ENCODE assay signal across 10 mouse cellular contexts in genomic region chr9:103234565-103235165, GRCm38 (mm10). TPM values are rescaled to one million over a fixed set of nuclear protein-coding genes. Genes with fewer than 3 reads are reported as not detected.
DNase-seq lines count a peak whose midpoint lies in the region; ATAC-seq lines count a peak whose summit lies in the region.
"Had no signal": no experiment of that assay in that cellular context is flagged by ENCODE, and none has a peak within 500 bp of the region (broad histone marks: within the 10 kb centered on the region; RNA-seq: fewer than 3 reads in every experiment).

No protein-coding gene starts in this region.

- H3K4me1 ChIP-seq in liver, embryonic 13.5 days (replicated peaks): peaks cover 36% of the 10 kb centered on the region
- peaks cover 3% of the 10 kb centered on the region; the same call in 1 of the 2 replicates for H3K4me1 ChIP-seq in stomach, embryonic 15.5 days

- intact Hi-C loops in left cerebral cortex, postnatal 14 days (cut with DNase I): no loop called here
- intact Hi-C loops in heart, postnatal 36 days (cut with DNase I): no loop called here

- H3K36me3 ChIP-seq in liver, embryonic 13.5 days: no peaks in the 10 kb centered on the region
- H3K36me3 ChIP-seq in stomach, embryonic 15.5 days: no peaks in the 10 kb centered on the region

- peak overlapping the region; percentile 76 for H3K27ac ChIP-seq in liver, embryonic 13.5 days
- H3K27ac ChIP-seq in stomach, embryonic 15.5 days: peak overlapping the region; percentile 31; the same call in 1 of the 2 replicates

- peak; percentile 16 for DNase-seq in left cerebral cortex, adult 11 months (ENCODE audit: low spot score)
- no peak for DNase-seq in left cerebral cortex, postnatal 14 days (ENCODE audit: low spot score in 2 of 2)
- DNase-seq in liver, embryonic 13.5 days: no peak
- DNase-seq in heart, postnatal 36 days: no peak
- no peak for DNase-seq in gastrocnemius, postnatal 4 days (ENCODE audit: low spot score in 2 of 2)
- DNase-seq in thymus, adult 18-20 months: no peak

- H3K4me2 ChIP-seq in liver, embryonic 13.5 days: no peak overlapping the region
- H3K4me2 ChIP-seq in stomach, embryonic 15.5 days: no peak overlapping the region

- no peak overlapping the region for H3K4me3 ChIP-seq in liver, embryonic 13.5 days (replicated peaks)
- H3K4me3 ChIP-seq in stomach, embryonic 15.5 days (replicated peaks): no peak overlapping the region

- no peak overlapping the region for H3K9ac ChIP-seq in liver, embryonic 13.5 days
- H3K9ac ChIP-seq in stomach, embryonic 15.5 days: no peak overlapping the region

- peaks cover 5% of the 10 kb centered on the region; the same call in 1 of the 2 replicates for H3K27me3 ChIP-seq in liver, embryonic 13.5 days
- H3K27me3 ChIP-seq in stomach, embryonic 15.5 days (replicated peaks): no peaks in the 10 kb centered on the region

- WGBS in liver, embryonic 13.5 days (ENCODE audit: insufficient replicate concordance): 46% methylated on average over 7 of the region's 7 CpGs
- 56% methylated on average over 7 of the region's 7 CpGs for WGBS in stomach, embryonic 15.5 days

- no peaks in the 10 kb centered on the region for H3K9me3 ChIP-seq in liver, embryonic 13.5 days (replicated peaks)
- no peaks in the 10 kb centered on the region for H3K9me3 ChIP-seq in stomach, embryonic 15.5 days

- peak; percentile 21 for ATAC-seq in granulocyte monocyte progenitor cell, adult 5-6 weeks (replicated peaks; ENCODE audit: poor library complexity, severe bottlenecking)
- peak; percentile 45 for ATAC-seq in liver, embryonic 13.5 days (ENCODE audit: low read depth)
- ATAC-seq in stomach, embryonic 15.5 days (ENCODE audit: insufficient read depth, low FRiP score, low read depth): peak; percentile 23; the same call in 1 of the 2 replicates

RNA-seq across cellular contexts. Expression of gene Trf, which starts 4.4 kb away (rescaled TPM):
- total RNA-seq in left cerebral cortex, postnatal 14 days (2021): 10 to 100 TPM; 34.5 to 56.6 TPM
- total RNA-seq in granulocyte monocyte progenitor cell, adult 5-6 weeks (2014; fragmentation: Nextera tagmentation): 83.7 and 112 TPM in 2 replicates
- total RNA-seq in granulocyte monocyte progenitor cell, adult 5-6 weeks (2017): 98.7 and 115 TPM in 2 replicates
- 3,275 and 3,335 TPM in 2 replicates for polyA plus RNA-seq in liver, embryonic 13.5 days (2015; fragmentation: Nextera tagmentation; extraction: Ambion mirVana)
- 195 and 466 TPM in 2 replicates for polyA plus RNA-seq in stomach, embryonic 15.5 days (2015; fragmentation: Nextera tagmentation; extraction: Ambion mirVana)
- total RNA-seq in heart, postnatal 36 days (2021): 10 to 100 TPM; 53.3 to 56.3 TPM
- total RNA-seq in gastrocnemius, postnatal 4 days (2021): 10 to 100 TPM; 24.5 to 82.3 TPM
- total RNA-seq: MEL had no signal

RNA-seq across cellular contexts. Expression of gene Gm20425, which starts 4.6 kb away (rescaled TPM):
- total RNA-seq in left cerebral cortex, postnatal 14 days (2021): 1 to 10 TPM; 7.5 to 9.1 TPM
- 0.17 TPM in 1 of 2 replicates, not detected in the other for total RNA-seq in granulocyte monocyte progenitor cell, adult 5-6 weeks (2014; fragmentation: Nextera tagmentation)
- total RNA-seq in granulocyte monocyte progenitor cell, adult 5-6 weeks (2017): 1.4 TPM in 1 of 2 replicates, not detected in the other
- polyA plus RNA-seq in liver, embryonic 13.5 days (2015; fragmentation: Nextera tagmentation; extraction: Ambion mirVana): 3.5 and 9.4 TPM in 2 replicates
- polyA plus RNA-seq in stomach, embryonic 15.5 days (2015; fragmentation: Nextera tagmentation; extraction: Ambion mirVana): 5.6 TPM in 1 of 2 replicates, not detected in the other
- 1 to 10 TPM; 6.7 to 8.7 TPM for total RNA-seq in heart, postnatal 36 days (2021)
- 1 to 10 TPM; 5.7 to 8.6 TPM for total RNA-seq in gastrocnemius, postnatal 4 days (2021)
- total RNA-seq: MEL had no signal
- polyA plus RNA-seq: frontal cortex, adult 2 months had no signal

RNA-seq across cellular contexts. Expression of gene Srprb, which starts 32.7 kb away (rescaled TPM):
- 10 to 100 TPM; 18.1 to 18.5 TPM for total RNA-seq in left cerebral cortex, postnatal 14 days (2021)
- 34.0 and 34.8 TPM in 2 replicates for total RNA-seq in granulocyte monocyte progenitor cell, adult 5-6 weeks (2014; fragmentation: Nextera tagmentation)
- total RNA-seq in granulocyte monocyte progenitor cell, adult 5-6 weeks (2017): 24.4 and 24.6 TPM in 2 replicates
- 23.1 and 23.5 TPM in 2 replicates for polyA plus RNA-seq in liver, embryonic 13.5 days (2015; fragmentation: Nextera tagmentation; extraction: Ambion mirVana)
- 51.6 and 59.3 TPM in 2 replicates for polyA plus RNA-seq in stomach, embryonic 15.5 days (2015; fragmentation: Nextera tagmentation; extraction: Ambion mirVana)
- 10 to 100 TPM; 16.0 to 16.6 TPM for total RNA-seq in heart, postnatal 36 days (2021)
- total RNA-seq in gastrocnemius, postnatal 4 days (2021): 10 to 100 TPM; 19.8 to 22.3 TPM
